Mouse (Mus musculus): ENCODE measurements around the gene Ccnd3. TPM values are rescaled to one million over a fixed set of nuclear protein-coding genes. Genes with fewer than 3 reads are reported as not detected.

The Ccnd3 gene
- polyA plus RNA-seq, 1 experiment = 1,622 TPM

GRCm38 (mm10) chr17:47462728-47463388 is 42.0 kb upstream of the Ccnd3 start:
- H3K27ac ChIP-seq (ENCODE audit: control insufficient read depth, insufficient read depth, low read length) = no peak overlapping the region
- DNase-seq = no peak
- peaks cover 27% of the 10 kb centered on the region for H3K4me1 ChIP-seq (replicated peaks; ENCODE audit: control insufficient read depth, insufficient read depth, low read length)
- TF ChIP-seq POLR2A (IDR thresholded peaks at IDR 0.05; ENCODE audit: control insufficient read depth, extremely low read depth, insufficient read depth, low read length, poor library complexity) (no peak), CTCF (IDR thresholded peaks at IDR 0.05; ENCODE audit: borderline replicate concordance, control insufficient read depth, extremely low read depth, insufficient read depth, low read length, poor library complexity) (no peak)
- no peaks in the 10 kb centered on the region for H3K36me3 ChIP-seq (ENCODE audit: control insufficient read depth, insufficient read depth, low read length)
- H3K4me3 ChIP-seq (ENCODE audit: control insufficient read depth, insufficient read depth, low read length) = no peak overlapping the region
- 69% methylated on average over 9 of the region's 9 CpGs for WGBS
- H3K27me3 ChIP-seq (ENCODE audit: control insufficient read depth, insufficient read depth, low read length) = no peaks in the 10 kb centered on the region

- DNase-seq = no peak
- WGBS = 93% methylated on average over 12 of the region's 12 CpGs
- H3K27ac ChIP-seq (ENCODE audit: control insufficient read depth, insufficient read depth, low read length) = no peak overlapping the region
- TF ChIP-seq POLR2A (IDR thresholded peaks at IDR 0.05; ENCODE audit: control insufficient read depth, extremely low read depth, insufficient read depth, low read length, poor library complexity) (no peak), CTCF (IDR thresholded peaks at IDR 0.05; ENCODE audit: borderline replicate concordance, control insufficient read depth, extremely low read depth, insufficient read depth, low read length, poor library complexity) (no peak)
- H3K4me3 ChIP-seq (ENCODE audit: control insufficient read depth, insufficient read depth, low read length) = no peak overlapping the region
- no peaks in the 10 kb centered on the region for H3K27me3 ChIP-seq (ENCODE audit: control insufficient read depth, insufficient read depth, low read length)
- H3K36me3 ChIP-seq (ENCODE audit: control insufficient read depth, insufficient read depth, low read length) = no peaks in the 10 kb centered on the region
- peaks cover 26% of the 10 kb centered on the region for H3K4me1 ChIP-seq (replicated peaks; ENCODE audit: control insufficient read depth, insufficient read depth, low read length)
Measured at GRCm38 (mm10) chr17:47464248-47464965, 40.4 kb upstream of the Ccnd3 start.

- whole genome bisulfite sequencing = 97% methylated on average over 11 of the region's 11 CpGs
- Histone ChIP-seq H3K36me3 (ENCODE audit: control insufficient read depth, insufficient read depth, low read length) (no peaks in the 10 kb centered on the region), H3K27me3 (ENCODE audit: control insufficient read depth, insufficient read depth, low read length) (no peaks in the 10 kb centered on the region), H3K4me3 (ENCODE audit: control insufficient read depth, insufficient read depth, low read length) (no peak overlapping the region), H3K27ac (ENCODE audit: control insufficient read depth, insufficient read depth, low read length) (no peak overlapping the region), H3K4me1 (replicated peaks; ENCODE audit: control insufficient read depth, insufficient read depth, low read length) (peaks cover 26% of the 10 kb centered on the region)
- TF ChIP-seq CTCF (IDR thresholded peaks at IDR 0.05; ENCODE audit: borderline replicate concordance, control insufficient read depth, extremely low read depth, insufficient read depth, low read length, poor library complexity) = no peak
- TF ChIP-seq POLR2A (IDR thresholded peaks at IDR 0.05; ENCODE audit: control insufficient read depth, extremely low read depth, insufficient read depth, low read length, poor library complexity) = no peak
- DNase-seq = no peak
Measured at GRCm38 (mm10) chr17:47465016-47465415, 39.8 kb upstream of the Ccnd3 start.

- peaks cover 26% of the 10 kb centered on the region for H3K4me1 ChIP-seq (replicated peaks; ENCODE audit: control insufficient read depth, insufficient read depth, low read length)
- H3K27ac ChIP-seq (ENCODE audit: control insufficient read depth, insufficient read depth, low read length) = no peak overlapping the region
- H3K4me3 ChIP-seq (ENCODE audit: control insufficient read depth, insufficient read depth, low read length) = no peak overlapping the region
- DNase-seq = no peak
- H3K36me3 ChIP-seq (ENCODE audit: control insufficient read depth, insufficient read depth, low read length) = no peaks in the 10 kb centered on the region
- TF ChIP-seq CTCF (IDR thresholded peaks at IDR 0.05; ENCODE audit: borderline replicate concordance, control insufficient read depth, extremely low read depth, insufficient read depth, low read length, poor library complexity) (no peak), POLR2A (IDR thresholded peaks at IDR 0.05; ENCODE audit: control insufficient read depth, extremely low read depth, insufficient read depth, low read length, poor library complexity) (no peak)
- no peaks in the 10 kb centered on the region for H3K27me3 ChIP-seq (ENCODE audit: control insufficient read depth, insufficient read depth, low read length)
- WGBS = 90% methylated on average over 9 of the region's 9 CpGs
Measured at GRCm38 (mm10) chr17:47466284-47466683, 38.6 kb upstream of the Ccnd3 start.

GRCm38 (mm10) chr17:47467659-47468058 is 37.2 kb upstream of the Ccnd3 start:
- Histone ChIP-seq H3K27ac (ENCODE audit: control insufficient read depth, insufficient read depth, low read length) (no peak overlapping the region), H3K36me3 (ENCODE audit: control insufficient read depth, insufficient read depth, low read length) (no peaks in the 10 kb centered on the region), H3K27me3 (ENCODE audit: control insufficient read depth, insufficient read depth, low read length) (no peaks in the 10 kb centered on the region), H3K4me1 (replicated peaks; ENCODE audit: control insufficient read depth, insufficient read depth, low read length) (peaks cover 21% of the 10 kb centered on the region), H3K4me3 (ENCODE audit: control insufficient read depth, insufficient read depth, low read length) (no peak overlapping the region)
- WGBS = 94% methylated on average over 11 of the region's 11 CpGs
- no peak for DNase-seq
- TF ChIP-seq CTCF (IDR thresholded peaks at IDR 0.05; ENCODE audit: borderline replicate concordance, control insufficient read depth, extremely low read depth, insufficient read depth, low read length, poor library complexity) = no peak
- TF ChIP-seq POLR2A (IDR thresholded peaks at IDR 0.05; ENCODE audit: control insufficient read depth, extremely low read depth, insufficient read depth, low read length, poor library complexity) = no peak

GRCm38 (mm10) chr17:47468063-47468462 is 36.8 kb upstream of the Ccnd3 start:
- 86% methylated on average over 14 of the region's 14 CpGs for WGBS
- TF ChIP-seq CTCF (IDR thresholded peaks at IDR 0.05; ENCODE audit: borderline replicate concordance, control insufficient read depth, extremely low read depth, insufficient read depth, low read length, poor library complexity) (no peak), POLR2A (IDR thresholded peaks at IDR 0.05; ENCODE audit: control insufficient read depth, extremely low read depth, insufficient read depth, low read length, poor library complexity) (no peak)
- DNase-seq = no peak
- Histone ChIP-seq H3K4me3 (ENCODE audit: control insufficient read depth, insufficient read depth, low read length) (no peak overlapping the region), H3K27me3 (ENCODE audit: control insufficient read depth, insufficient read depth, low read length) (no peaks in the 10 kb centered on the region), H3K4me1 (replicated peaks; ENCODE audit: control insufficient read depth, insufficient read depth, low read length) (peaks cover 17% of the 10 kb centered on the region; the same call in 1 of the 2 replicates), H3K27ac (ENCODE audit: control insufficient read depth, insufficient read depth, low read length) (no peak overlapping the region), H3K36me3 (ENCODE audit: control insufficient read depth, insufficient read depth, low read length) (no peaks in the 10 kb centered on the region)

Measured in thymus, adult 2 months (tissue).